Mouse (Mus musculus): ENCODE measurements at regions not wholly inside any gene's neighbourhood (a gene's known extent, or its start where the extent isn't known, plus 50 kb on each side); places are given as distances from the start of the nearest gene placed in this dataset.

DNA sequence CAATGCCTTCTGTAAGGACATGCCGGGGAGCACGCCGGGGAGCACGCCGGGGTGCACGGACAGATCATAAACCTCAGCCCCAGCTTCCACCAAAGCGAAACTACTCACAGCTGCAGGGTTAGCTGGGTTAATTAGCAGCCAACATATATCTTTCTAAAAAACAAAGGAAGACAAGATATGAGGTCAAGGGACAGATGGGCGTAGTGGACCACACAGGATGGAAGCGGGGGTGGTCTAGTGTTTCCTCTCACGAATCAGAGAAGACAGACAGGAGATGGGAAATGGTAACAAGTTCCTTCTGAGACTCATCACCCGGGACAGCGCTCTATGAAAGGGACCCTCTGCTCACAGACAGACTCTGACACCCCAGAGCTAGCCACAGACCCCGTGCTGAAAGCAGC lies 60.0 kb upstream of the Ajap1 start:
- DNase-seq (ENCODE audit: low read depth, low spot score): no peak

DNA sequence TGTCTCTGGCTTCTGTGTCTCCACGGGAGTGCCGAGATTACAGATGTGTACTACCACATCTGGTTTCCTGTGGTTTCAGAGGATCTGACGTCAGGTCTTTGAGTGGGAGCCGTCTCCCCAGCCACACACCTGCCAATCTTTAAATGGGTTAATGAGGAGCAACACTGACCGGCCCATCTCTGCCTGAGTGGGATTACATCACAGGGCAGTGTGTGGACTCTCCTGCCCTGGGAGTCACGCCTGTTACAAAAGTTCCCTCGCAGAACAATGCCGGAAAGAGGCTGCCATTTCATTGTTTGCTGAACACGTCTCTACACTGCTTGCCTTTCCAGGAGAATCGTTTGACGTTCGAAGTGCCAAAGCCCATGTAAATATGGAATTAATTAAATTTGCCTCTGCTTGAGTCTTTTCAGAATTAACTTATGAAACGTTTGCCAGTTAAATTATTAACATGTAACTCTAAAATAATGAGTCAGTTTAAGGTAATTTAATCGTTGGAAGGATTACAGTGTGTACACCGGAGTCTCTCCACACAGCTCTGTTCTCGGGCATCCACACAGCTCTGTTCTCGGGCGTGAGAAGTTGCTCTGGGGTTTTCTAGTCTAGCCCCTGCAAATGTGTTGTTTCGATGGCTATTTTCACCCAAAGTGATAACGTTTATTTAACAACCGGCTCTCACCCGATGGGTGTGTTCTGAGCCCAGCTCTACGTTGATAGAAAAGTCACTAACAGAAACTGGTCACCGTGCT lies 61.5 kb upstream of the Ajap1 start:
- no peak for DNase-seq (ENCODE audit: low read depth, low spot score)

DNA sequence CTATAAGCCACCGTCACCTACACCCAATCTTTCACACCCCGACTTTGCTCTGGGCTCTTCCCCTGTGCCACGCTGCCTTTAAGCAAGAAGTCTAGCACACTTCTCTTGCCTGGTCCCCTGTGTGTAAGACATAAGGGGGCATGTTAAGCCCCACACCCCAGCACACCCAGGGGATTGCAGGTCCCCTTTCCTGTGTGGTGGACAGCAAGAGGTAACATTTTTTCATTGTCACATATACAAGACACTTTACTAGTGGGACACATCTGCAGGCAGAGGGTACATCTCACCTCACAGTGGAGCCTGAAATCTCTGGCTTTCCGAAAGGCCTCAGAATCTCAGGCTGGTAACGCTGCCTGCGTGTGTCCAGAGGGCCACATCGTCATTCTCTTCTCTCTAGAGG lies 64.1 kb upstream of the Ajap1 start:
- no peak for DNase-seq (ENCODE audit: low read depth, low spot score)

DNA sequence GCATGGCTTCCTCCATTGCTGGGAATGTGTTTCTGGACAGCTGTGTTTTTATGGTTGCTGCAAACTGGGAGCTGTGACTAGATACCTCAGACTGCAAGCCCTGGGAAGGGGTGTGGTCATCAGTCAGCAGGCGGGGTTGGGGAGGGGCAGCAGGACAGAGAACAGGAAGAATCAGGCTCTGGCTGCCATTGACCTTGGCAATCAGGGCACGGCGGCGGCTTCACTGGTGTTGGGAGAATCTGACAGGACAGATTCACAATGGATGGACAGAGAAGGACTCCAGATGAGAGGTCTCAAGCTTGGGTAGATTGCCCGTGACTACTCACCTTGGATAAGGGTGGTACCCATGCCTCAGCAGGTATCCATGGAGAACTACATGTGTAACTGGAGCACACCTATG lies 64.5 kb upstream of the Ajap1 start:
- no peak for DNase-seq (ENCODE audit: low read depth, low spot score)

DNA sequence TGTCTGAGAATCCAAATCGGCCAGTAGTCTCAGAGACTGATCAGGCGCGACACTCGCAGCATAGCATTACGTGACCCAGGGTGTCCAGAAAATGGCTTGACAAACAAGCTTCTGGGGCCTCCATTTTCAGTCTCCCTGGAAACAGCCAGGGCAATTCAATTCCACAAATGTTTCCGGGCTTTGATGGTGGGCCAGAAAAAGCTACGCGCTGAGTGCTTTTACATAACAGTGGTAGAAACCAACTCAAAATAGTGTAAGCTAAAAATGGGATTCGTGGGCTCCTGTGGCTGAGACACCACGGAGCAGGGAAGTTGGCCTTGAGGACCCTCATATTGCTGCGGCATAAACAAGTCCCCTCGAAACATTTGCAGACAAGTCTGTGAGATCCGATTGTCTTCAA lies 65.3 kb upstream of the Ajap1 start:
- DNase-seq (ENCODE audit: low read depth, low spot score): no peak

DNA sequence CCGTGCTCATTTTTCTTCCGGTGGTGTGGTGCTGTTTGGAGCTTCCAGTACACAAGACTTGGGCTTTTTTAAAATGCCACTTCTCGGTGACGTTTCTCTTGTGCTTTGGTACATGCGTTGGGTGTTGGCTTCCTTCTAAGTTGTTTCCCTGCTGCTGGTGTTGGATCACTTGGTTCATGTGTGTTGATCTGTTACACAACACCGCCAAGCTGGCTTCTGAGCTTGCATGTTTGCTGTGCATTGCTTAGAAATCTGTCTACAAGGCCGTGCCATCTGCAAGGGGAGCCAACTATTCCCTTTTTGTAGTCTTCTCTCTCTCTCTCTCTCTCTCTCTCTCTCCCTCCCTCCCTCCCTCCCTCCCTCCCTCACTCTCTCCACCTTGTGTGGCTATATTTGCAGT lies 68.7 kb upstream of the Ajap1 start:
- DNase-seq (ENCODE audit: low read depth, low spot score): no peak

DNA sequence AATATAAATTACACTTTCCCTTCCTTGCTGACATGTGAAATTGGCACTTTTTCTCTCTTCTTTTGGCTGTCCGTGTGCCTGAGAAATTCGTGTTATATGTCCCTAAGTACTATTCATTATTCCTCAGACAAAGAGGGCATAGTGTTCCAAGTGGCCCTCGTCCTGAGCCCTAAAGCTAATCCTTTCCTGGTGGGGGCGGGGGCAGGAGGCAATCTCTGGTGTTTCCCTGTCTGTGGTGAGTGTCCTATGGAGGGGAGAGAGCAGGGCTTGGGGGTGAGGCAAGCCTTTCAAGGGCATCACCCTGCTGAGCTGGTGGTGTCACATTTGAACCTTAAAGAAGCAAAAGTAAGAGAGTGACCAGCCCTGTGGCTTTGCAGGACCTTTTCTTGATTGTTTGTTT lies 69.9 kb upstream of the Ajap1 start:
- no peak for DNase-seq (ENCODE audit: low read depth, low spot score)

DNA sequence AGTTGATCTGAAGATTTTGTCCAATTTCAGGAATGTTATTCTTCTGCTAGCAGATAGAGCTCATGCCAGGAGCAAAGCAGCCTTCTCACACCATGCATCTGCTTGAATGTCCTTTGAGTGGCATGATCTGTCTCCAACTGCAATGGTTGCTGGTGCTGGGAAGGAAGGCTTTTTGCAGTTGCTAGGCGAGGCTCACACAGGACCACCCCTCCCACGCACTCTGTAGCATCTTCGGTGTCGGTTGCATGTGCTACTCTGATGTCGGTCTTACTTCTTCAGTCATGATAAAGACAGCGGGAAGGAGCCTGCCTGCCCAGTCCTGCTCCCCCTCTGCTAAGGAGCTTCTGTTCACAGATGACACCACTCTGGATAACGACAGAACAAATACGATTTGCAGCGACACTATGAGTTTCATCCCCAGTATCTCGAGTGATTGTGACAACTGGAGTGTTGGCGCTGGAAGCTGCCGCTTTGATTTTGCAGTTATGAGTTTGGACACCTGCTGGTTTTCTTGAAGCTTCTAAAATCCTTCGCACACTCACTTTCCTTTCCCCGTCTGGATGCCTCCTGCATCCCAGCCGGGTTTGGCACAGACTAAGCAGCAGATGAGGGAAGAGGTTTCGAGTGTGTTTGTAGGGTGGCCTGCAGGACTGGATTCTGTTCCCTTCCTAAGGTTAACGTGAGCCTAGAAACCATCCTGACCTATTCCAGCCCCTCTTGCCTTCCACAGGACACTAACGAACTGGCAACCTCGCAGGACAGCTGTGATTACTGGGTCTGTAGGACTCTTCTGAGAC lies 75.4 kb upstream of the Ajap1 start:
- DNase-seq (ENCODE audit: low read depth, low spot score): no peak

DNA sequence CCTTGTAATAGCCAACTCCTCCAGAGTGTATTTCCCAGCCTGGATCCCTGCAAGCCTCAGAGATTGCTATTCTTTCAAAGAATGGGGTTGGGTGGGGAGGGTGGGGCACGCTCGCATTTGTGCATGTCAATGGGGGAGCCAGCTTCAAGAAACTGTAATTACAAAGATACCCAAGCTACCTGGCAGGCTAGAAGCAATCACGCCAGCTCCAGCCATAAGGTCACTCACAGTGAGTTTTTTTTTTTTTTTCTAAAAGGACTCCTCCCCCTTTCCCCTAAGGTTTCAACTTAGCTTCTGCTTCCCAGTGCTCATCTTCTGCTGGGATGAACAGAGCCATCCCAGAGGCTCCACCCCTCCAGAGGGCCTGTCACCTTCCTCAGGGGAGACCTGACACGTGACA lies 77.0 kb upstream of the Ajap1 start:
- no peak for DNase-seq (ENCODE audit: low read depth, low spot score)

DNA sequence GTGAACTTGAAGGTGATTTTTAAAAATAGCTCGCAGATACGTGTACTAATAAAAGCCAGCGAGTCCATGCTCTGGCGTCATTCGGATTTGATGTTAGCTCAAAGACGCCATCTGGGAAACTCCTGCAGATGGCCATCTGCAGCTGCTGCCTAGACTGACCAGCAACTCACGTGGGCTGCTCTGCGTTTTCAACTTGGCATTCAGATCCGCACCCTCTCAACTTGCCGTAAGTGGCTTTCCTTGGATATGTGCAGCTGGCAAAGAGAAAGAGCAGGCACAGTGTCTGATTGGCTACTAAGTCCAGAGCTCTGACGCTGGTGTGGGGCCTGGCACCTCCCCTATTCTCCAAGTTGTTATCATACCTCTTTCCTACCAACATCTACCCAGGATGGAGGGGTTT lies 77.6 kb upstream of the Ajap1 start:
- peak; percentile 20 for DNase-seq (ENCODE audit: low read depth, low spot score)

DNA sequence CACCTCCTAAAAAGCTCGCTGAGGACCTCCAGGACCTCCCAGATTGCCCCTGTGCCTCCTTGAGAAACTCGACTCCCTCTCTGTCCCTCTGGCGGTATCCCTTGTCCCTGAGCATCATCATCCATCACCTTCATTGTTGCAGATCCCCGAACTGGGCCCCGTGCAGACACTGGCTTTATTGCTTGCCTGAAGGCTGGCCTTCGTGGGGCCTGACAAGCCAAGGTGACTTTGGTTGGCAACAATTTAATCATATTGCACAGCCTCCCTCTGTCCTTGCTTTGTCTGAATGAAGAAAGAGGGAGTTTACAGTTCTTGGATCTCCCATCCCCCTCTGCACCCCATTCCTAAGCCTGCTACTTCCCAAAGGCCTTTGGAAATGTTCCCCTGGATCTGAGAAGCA lies 78.3 kb upstream of the Ajap1 start:
- no peak for DNase-seq (ENCODE audit: low read depth, low spot score)

DNA sequence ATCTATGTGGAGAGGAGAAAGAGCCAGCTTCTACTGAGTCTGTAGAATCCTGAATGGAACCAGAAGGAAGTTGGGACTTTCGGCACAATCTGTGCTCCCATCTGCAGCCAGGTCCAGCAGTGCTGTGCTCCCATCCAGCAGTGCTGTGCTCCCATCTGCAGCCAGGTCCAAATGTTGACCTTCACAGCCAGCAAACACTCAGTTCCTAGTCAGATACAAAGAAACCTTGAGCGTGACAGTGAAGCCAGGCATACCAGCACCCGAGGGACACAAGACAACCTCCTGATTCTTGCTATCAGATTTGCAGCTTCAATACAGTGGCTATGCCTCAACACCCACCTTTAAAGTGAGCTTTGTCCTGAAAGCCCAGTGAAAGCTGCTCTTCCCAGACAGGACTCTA lies 79.4 kb upstream of the Ajap1 start:
- no peak for DNase-seq (ENCODE audit: low read depth, low spot score)

DNA sequence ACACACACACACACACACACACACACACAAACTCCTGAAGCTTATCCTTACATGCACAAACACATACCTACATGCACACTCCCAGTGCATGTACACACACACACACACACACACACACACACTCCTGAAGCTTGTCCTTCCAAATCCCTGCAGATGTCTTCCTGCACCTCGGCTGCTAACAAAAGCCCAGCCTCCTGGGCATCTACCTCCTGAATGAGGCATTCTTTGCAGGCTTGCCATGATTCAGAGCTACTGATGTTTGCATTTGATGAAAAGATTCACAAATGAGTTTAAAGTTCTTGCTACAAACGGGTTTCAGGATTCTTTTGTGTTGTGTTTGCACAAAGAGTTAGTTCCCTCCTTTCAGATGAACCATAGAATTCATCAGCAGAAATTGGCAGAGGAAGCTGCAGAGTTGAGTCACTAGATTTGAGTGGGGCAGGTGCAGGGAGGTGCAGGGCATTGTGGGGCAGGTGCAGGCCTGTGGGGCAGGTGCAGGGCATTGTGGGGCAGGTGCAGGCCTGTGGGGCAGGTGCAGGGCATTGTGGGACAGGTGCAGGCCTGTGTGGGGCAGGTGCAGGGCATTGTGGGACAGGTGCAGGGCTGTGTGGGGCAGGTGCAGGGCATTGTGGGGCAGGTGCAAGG lies 84.8 kb upstream of the Ajap1 start:
- DNase-seq (ENCODE audit: low read depth, low spot score): no peak

DNA sequence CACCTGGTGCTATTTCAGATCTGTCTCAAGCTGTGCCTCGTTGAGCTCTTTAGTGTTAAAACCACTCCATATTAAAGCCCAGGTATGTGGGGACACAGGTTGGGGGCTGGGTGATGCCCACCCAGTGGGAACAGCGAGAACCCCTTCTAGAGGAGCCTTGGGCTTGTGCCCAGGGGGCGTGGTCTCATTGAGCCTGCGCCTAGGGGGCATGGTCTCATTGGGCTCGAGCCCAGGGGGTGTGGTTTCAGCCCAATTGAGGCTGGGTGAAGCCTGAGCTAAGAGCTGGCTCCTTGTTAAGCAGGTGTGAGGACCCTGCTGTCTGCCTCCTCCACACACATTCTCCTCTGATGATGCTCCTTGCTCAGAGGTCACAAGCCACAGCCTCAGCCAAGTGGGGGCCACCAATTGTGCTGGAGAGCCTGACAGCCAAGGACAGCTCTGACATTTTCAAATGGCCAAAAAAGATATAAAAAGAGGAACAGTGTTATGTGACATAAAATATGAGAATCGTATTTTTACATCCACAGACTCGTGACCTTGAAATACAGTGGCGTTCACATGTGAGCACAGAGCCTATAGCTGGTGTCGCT lies 90.7 kb upstream of the Ajap1 start:
- DNase-seq (ENCODE audit: low read depth, low spot score): no peak

DNA sequence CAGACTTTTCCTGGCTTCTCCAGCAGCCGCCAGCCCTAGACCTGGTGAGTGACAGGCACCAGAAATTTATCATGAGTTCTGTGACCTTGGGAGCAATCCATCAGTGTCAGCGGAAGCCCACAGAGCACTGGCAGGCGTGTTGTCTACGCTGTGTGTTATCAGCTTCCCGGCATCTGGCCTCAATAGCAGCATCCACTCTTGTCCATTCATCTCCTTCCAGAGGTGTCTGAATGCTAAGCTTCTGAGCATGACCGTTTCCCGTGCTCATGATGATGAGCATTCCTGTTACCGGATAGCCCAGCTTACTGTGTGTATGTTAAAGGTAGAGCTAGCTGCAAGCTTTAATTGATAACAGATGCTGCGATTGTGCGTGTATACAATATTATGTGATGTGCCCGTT lies 110.7 kb upstream of the Ajap1 start:
- DNase-seq (ENCODE audit: low read depth, low spot score): no peak

DNA sequence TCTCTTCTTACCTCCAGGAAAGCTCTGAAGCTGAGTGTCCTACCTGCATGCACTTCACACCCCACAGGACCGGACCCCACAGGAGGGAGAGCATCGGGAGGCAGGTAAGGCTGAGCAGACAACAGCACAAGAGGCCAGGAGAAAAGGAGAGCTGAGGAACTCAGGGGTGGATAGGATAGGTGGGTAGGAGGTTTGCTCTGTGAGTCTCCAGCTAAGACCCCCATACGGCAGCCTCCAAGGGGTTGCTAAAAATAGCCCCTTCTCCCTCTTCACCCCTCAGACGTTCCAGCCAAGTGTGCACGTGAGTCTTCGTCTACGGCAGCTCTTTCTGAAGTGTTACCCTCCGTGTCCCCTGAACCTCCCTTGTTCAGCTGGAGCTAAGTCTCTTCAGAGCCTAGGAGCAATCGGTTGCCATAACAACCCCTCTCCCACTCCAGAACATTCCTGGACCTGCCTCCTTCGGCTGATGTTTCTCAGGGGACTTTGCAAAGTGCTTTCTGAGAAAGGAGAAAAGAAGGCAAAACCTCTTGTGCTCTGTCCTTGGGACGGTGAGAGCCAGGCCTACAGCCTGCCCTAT lies 117.3 kb upstream of the Ajap1 start:
- DNase-seq (ENCODE audit: low read depth, low spot score): no peak

DNA sequence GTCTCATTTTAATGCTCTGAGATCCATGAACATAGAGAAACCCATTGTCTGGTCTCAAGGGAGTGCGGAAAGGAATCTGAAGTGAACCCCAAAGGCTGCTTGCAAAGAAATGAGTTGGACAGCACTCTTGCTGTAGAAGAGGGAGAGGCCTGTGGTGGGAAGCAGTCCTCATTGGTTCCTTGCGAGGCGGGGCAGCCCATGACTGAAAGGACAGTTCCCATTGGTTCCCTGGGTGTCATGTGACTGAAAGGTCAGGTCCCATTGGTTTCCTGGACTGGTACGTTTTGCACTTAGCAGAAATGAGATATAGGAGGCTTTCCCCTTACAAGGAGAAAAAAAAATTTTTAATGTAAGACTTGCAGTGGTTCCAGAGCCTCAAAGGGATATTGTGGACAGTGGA lies 119.9 kb upstream of the Ajap1 start:
- no peak for DNase-seq (ENCODE audit: low read depth, low spot score)

DNA sequence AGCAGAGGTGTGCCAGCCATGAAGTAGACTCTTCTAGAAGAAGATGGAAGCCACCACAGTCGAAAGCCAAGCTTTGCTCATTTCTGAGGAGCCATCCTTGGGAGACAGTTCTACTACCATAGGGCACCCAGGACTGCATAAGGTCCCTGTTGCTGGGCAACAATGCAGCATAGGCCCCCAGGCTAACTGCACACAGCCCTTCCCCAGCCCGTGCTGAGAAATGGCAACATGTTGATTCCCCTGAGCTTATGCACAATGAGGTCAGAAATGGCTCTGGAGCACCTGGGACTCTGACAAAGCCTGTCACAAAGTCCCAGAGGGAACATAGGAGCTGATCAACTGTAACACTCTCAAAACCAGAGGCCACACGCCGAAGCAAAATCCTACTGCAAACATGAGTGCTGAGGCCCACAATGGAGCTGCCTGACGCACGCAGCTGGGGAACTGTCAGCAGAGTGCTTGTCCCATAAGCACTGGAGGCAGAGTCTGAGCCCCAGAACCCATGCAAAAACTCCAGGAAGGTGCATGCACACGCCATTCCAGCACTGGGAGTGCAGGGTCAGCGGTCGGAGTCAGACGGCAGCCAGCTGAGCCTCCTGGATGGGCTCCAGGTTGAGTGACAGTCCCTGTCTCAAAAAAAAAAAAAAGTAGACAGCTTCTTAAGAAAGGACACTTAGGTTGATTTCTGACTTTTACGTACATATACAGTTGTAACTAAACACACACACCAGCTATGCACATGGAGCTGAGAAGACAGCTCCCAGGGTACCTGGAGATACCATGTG lies 120.6 kb upstream of the Ajap1 start:
- DNase-seq (ENCODE audit: low read depth, low spot score): no peak

DNA sequence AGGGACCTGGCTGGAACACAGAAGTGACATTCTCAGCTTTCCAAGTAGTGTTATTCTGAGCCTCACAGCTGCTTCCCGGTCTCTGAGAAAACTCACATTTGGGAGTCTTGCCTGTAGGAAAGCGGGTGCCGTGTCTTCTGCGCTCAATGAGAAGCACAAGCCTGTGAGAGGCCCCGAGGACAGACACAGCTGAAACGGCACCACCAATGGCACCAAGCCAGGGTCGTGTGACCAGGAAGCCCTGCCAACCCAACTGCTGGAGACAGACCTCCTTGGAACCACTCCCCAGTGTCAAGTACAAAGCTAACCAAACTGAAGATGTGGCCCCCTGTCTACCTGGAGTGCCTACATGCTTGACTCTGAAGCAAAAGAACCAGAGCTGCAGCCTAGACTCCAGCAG lies 121.3 kb upstream of the Ajap1 start:
- no peak for DNase-seq (ENCODE audit: low read depth, low spot score)

DNA sequence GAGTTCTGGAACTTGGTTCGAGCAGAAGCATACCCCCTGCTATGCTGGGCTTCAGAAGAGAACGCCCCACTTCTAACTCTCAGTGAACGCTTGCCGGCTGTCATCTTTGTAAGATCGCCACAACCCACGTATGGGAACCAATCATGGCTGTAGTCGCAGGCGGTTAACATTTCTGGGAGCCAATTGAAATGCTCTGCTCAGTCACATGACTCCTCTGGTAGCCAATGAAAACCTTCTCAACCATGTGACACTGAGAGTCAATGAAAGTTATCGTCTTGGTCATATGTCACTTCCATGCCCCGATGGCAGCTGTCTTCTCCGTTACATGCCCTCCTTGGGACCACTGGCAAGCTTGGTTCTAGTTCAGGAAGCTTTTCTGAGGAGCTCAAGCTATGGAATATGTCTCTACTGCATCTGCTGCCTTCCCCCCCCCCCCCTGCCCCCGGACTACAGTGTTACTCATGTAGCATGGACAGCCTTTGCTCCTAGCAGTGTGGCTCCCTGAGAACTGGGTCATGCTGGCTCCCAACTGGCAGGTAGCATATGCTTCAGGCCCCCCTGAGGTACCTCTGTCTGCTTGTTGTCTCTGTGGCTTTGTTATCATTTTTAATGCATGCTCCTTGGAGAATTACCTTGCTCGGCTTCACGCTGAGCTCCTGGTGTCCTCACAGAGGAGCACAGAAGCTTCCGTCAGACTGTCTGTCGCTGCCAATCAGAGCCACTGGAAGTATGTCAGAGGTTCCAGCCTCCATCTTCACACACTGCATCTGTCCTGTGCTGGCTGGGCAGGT lies 122.3 kb upstream of the Ajap1 start:
- no peak for DNase-seq (ENCODE audit: low read depth, low spot score)

DNA sequence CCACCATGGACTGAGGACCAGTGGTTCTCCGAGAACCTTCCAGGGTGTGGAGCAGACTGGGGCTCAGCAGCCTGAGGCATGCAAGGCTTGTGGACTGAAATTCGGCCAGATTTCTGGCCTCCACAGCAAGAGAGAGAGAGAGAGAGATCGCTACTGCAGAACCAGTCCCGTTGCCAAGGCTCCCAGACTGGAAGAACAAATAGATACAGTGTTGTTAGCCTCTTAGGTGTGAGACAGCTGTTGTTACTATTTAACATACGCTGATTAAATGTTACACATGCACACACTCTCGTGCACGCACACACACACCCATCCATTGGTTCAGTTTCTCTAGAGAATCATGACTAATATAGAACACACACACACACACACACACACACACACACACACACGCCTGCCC lies 133.4 kb upstream of the Ajap1 start:
- no peak for DNase-seq (ENCODE audit: low read depth, low spot score)
